Mouse (Mus musculus) kidney, postnatal 4 days (tissue): ENCODE data around the gene Med13l.

Experiments used
- DNase-seq, 2 experiments: peaks; one replicate each; pipeline ENCODE4 v3.0.0; 2021; ENCODE audit warnings: mixed read lengths in 2 of 2

The Med13l gene

GRCm38 (mm10) chr5:118808946-118809345 is 248.5 kb downstream of the Med13l start:
- no peak for DNase-seq

GRCm38 (mm10) chr5:118809588-118809987 is 249.1 kb downstream of the Med13l start:
- DNase-seq, result no peak

- peak; percentile 15 to 18 for DNase-seq
These were observed 251.2 kb downstream of the Med13l start for GRCm38 (mm10) chr5:118811690-118812089.

GRCm38 (mm10) chr5:118812421-118812820 is 251.9 kb downstream of the Med13l start:
- no peak for DNase-seq

GRCm38 (mm10) chr5:118812947-118813401 is 252.5 kb downstream of the Med13l start:
- no peak for DNase-seq

- DNase-seq, result peak; percentile 39 to 52
These were observed 253.6 kb downstream of the Med13l start for GRCm38 (mm10) chr5:118814052-118814451.
